Mouse (Mus musculus) heart, embryonic 12.5 days (tissue): ENCODE measurements around the gene Gm36028. TPM values are rescaled to one million over a fixed set of nuclear protein-coding genes. Genes with fewer than 3 reads are reported as not detected.

Experiments used
- ATAC-seq: fragments of 200-750 bp; cut with Nextera tagmentation; 2 replicates; pipeline ENCODE4 v1.8.0; 2017; ENCODE audit warnings: moderate TSS enrichment, moderate library complexity; ENCODE audit not compliant: insufficient number of reproducible peaks, low FRiP score
- H3K27ac ChIP-seq: fragments of 300-500 bp; sonication (generic); 2 replicates; pipeline ENCODE4 v1.5.1; 2016; ENCODE audit warnings: mild to moderate bottlenecking, moderate library complexity; ENCODE audit not compliant: poor library complexity, severe bottlenecking
- H3K27me3 ChIP-seq: fragments of 300-500 bp; sonication (generic); replicated peaks from 2 replicates; pipeline ENCODE4 v1.6.1; 2016; ENCODE audit warnings: mild to moderate bottlenecking, moderate library complexity
- H3K36me3 ChIP-seq: fragments of 300-500 bp; sonication (generic); 2 replicates; pipeline ENCODE4 v1.6.1; 2016; ENCODE audit warnings: mild to moderate bottlenecking, moderate library complexity
- H3K4me1 ChIP-seq: fragments of 300-500 bp; sonication (generic); replicated peaks from 2 replicates; pipeline ENCODE4 v1.6.1; 2016; ENCODE audit warnings: mild to moderate bottlenecking
- H3K4me2 ChIP-seq: fragments of 300-500 bp; sonication (generic); 2 replicates; pipeline ENCODE4 v1.6.1; 2016; ENCODE audit warnings: mild to moderate bottlenecking, moderate library complexity
- H3K4me3 ChIP-seq: fragments of 300-500 bp; sonication (generic); 2 replicates; pipeline ENCODE4 v1.5.1; 2016; ENCODE audit warnings: mild to moderate bottlenecking
- H3K9ac ChIP-seq: fragments of 300-500 bp; sonication (generic); 2 replicates; pipeline ENCODE4 v1.6.1; 2016; ENCODE audit warnings: mild to moderate bottlenecking, moderate library complexity
- H3K9me3 ChIP-seq: fragments of 300-500 bp; sonication (generic); replicated peaks from 2 replicates; pipeline ENCODE4 v1.6.1; 2016; ENCODE audit warnings: mild to moderate bottlenecking, moderate library complexity
- WGBS: fragments of 180-500 bp; shearing (Covaris S2); methylation state at CpG from one replicate; pipeline ENCODE4 v1.1.7; 2016; 5-methylcytosine and 5-hydroxymethylcytosine counted together
- polyA plus RNA-seq: library from polyadenylated mRNA; unstranded; fragments of >200 nt; fragmentation: Nextera tagmentation; extraction: Ambion mirVana; gene quantifications from 2 replicates; pipeline ENCODE4 v1.2.1, GENCODE M21; 2016

Gm36028 gene
- polyA plus RNA-seq, 1 experiment from 2014 or later = 0.89 TPM

DNA sequence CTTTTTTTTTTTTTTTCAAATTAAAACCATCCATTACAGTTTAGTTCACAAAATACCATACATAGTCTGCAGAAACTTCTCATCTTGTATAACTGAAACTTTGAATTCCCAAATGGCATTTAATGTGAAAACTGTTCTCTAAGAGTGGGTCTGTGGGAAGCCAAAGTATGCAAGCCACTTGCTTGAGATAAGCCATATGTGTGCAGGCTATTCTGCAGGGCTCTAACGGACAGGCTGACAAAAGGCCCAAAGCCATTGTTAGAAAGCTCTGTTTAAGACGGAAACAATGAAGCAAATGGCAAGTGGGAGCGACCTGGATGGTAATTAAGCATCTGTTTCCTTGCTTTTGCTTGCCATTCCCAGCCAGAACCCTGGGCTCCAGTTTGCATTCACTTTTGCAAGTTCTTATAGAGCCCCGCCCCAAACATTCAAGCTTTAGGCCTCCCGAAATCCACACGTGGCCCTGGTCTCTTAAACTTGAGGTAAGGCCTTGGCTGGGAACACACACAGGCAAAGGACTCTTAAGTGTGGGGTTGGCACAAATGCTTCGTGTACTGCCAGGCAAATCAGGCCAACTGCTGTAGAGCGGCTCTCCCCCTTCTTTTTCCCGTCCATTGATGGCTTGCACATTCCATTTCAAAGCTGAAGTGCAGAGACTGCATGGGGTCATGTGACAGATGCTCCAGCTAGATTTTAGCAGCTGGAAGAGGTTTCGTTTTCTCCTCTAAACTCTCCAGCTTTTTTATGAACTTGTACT lies 51.9 kb downstream of the Gm36028 start:
- Histone ChIP-seq H3K4me1 (peaks cover 64% of the 10 kb centered on the region), H3K9ac (no peak overlapping the region), H3K4me3 (no peak overlapping the region), H3K9me3 (peaks cover 6% of the 10 kb centered on the region; the same call in 1 of the 2 replicates), H3K27me3 (no peaks in the 10 kb centered on the region), H3K4me2 (0 out of 2 replicates have a peak overlapping the region, but pooled peaks have one; percentile 16), H3K36me3 (peaks cover 50% of the 10 kb centered on the region), H3K27ac (peak overlapping the region; percentile 91)
- no peak for ATAC-seq
- WGBS = 38% methylated on average over 10 of the region's 10 CpGs

DNA sequence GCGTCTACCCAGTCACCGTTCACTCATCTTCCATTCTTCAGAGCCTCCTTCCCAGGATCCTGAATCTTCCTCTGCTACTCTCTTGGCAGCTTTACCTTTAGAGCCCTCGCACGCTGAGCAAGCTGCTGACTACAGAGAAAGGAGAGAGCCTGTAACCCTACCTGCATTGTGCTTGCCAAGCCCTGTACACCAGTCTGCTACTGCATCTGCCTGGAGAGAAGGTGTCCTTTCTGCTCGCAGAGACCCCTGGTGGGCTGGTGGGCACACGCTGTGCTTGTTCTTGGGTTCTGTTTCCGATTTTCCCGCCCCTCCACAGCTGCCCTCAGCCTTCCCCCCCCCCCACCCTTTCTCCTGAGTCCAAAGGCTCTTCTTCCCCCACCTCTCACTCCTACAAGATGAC lies 53.7 kb downstream of the Gm36028 start:
- Histone ChIP-seq H3K4me2 (no peak overlapping the region), H3K9me3 (peaks cover 11% of the 10 kb centered on the region; the same call in 1 of the 2 replicates), H3K27ac (peak overlapping the region; percentile 1), H3K4me3 (no peak overlapping the region), H3K9ac (no peak overlapping the region), H3K36me3 (peaks cover 68% of the 10 kb centered on the region), H3K4me1 (peaks cover 51% of the 10 kb centered on the region), H3K27me3 (no peaks in the 10 kb centered on the region)
- WGBS = 79% methylated on average over 8 of the region's 8 CpGs
- no peak for ATAC-seq

DNA sequence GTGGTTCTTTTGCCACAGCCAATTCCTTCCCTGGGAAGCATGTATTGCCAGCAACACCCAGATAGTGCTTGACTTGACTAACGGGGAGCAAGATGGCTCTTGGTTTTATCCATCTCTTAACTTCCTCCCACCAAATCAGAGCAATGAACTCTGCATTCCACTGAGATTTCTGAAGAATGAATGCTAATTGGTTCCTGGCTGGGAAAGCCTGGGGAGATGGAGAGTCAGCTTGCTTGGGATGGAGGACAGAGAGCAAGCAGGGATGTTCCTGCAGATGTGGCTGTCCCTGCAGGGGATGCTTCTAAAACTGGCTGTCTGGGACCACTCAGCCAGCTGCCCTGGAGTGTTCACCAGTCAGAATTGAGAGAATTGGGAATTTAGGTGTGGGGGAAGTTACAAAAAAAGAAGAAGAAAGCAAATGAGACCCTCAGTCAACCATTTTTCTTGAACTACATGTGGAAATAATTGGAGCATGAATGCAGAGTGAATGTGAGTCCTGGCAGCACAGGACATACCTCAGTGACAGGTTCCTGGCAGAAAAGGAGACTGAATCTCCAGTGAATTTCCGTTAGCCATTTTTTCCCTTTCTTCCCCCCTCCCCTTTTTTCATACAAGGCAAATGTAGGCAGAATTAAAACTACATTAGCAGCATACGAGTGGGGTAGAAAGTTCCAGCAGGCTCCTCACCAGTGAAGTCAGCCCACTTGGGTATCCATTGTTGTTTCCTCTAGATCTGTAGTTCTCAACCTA lies 55.0 kb downstream of the Gm36028 start:
- peak overlapping the region; percentile 64 for H3K27ac ChIP-seq
- peaks cover 49% of the 10 kb centered on the region for H3K4me1 ChIP-seq
- ATAC-seq = no peak
- H3K27me3 ChIP-seq = no peaks in the 10 kb centered on the region
- H3K4me3 ChIP-seq = no peak overlapping the region
- no peak overlapping the region for H3K4me2 ChIP-seq
- peaks cover 11% of the 10 kb centered on the region; the same call in 1 of the 2 replicates for H3K9me3 ChIP-seq
- peaks cover 78% of the 10 kb centered on the region for H3K36me3 ChIP-seq
- WGBS = 47% methylated on average over 3 of the region's 3 CpGs
- no peak overlapping the region for H3K9ac ChIP-seq

DNA sequence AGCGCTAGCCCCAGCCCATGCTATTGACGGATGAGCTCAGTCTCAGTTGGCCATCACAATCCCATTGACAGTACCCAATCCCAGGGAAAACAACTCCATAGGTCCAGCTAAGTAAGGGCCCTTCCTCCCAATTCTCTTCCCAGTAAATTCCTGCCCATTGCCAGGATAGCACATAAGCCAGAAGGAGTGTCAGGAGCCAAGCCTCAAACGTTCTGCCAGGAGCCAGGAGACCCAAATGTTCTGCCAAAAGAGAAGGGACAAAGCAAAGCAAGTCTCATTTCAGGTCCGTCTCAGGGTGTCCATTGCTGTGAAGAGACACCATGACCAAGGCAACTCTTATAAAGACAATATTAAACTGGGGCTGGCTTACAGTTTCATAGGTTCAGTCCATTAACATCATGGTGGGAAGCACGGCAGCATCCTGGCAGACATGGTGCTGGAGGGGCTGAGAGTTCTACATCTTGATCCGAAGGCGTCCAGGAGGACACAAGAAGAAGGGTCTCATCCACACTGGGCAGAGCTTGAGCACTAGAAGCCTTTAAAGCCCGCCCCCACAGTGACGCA lies 57.5 kb downstream of the Gm36028 start:
- peaks cover 11% of the 10 kb centered on the region; the same call in 1 of the 2 replicates for H3K9me3 ChIP-seq
- H3K36me3 ChIP-seq = peaks cover 79% of the 10 kb centered on the region
- H3K27ac ChIP-seq = no peak overlapping the region
- no peak overlapping the region for H3K4me3 ChIP-seq
- ATAC-seq = no peak
- WGBS = 91% methylated on average over 9 of the region's 9 CpGs
- H3K27me3 ChIP-seq = no peaks in the 10 kb centered on the region
- H3K9ac ChIP-seq = no peak overlapping the region
- H3K4me1 ChIP-seq = peaks cover 40% of the 10 kb centered on the region
- H3K4me2 ChIP-seq = no peak overlapping the region

DNA sequence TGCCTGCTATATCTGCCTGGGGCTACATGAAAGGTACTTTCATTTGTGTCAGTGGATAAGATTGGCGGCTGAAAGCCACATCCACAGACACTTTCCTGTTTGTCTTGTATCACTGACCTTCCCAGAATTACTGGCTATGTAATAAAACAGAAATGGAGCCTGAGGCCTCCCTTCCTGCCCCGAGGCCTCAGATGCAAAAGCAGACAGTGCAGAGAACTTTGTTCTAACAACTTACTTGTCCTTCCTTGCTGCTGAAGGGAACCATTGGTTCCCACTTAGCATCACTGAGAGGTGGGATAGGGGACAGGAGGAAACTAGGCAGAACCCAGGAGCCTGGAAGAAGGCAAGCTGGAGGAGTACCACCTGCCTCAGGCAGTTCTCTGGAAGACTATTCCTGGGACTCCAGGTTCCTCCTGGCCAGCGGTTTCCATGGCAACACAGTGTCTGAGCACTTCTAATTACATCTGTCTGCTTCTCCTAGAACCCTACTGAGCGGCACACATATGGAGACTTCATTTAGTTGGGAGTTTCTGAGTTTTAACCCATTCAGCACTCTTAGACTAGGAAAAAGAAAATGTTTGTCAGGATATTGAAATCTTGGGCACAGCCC lies 58.2 kb downstream of the Gm36028 start:
- Histone ChIP-seq H3K9ac (no peak overlapping the region), H3K9me3 (peaks cover 11% of the 10 kb centered on the region; the same call in 1 of the 2 replicates), H3K36me3 (peaks cover 76% of the 10 kb centered on the region), H3K4me2 (no peak overlapping the region), H3K4me3 (no peak overlapping the region), H3K27me3 (no peaks in the 10 kb centered on the region), H3K4me1 (peaks cover 34% of the 10 kb centered on the region), H3K27ac (no peak overlapping the region)
- no peak for ATAC-seq
- WGBS = 69% methylated on average over 4 of the region's 4 CpGs

DNA sequence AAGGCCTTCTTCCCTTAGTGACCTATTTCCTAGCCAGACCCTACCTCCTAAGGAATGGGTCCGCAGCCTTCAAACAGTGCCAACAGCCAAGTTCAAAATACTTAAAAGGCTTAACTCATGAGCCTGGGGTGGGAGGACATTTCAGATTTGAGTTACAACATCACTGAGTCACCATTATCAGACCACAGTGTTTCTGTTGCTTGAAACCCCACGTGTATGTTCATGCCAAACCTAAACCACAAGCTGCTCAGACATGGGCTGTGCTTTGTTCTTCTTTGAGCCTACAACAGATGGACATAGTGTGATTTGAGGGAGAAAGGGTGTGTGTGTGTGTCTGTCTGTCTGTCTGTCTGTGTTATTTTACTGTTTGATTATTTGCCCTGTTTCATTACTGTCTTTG lies 59.8 kb downstream of the Gm36028 start:
- Histone ChIP-seq H3K4me1 (peaks cover 22% of the 10 kb centered on the region), H3K4me3 (no peak overlapping the region), H3K36me3 (peaks cover 67% of the 10 kb centered on the region), H3K9ac (no peak overlapping the region), H3K9me3 (peaks cover 11% of the 10 kb centered on the region; the same call in 1 of the 2 replicates), H3K27ac (no peak overlapping the region), H3K27me3 (no peaks in the 10 kb centered on the region), H3K4me2 (no peak overlapping the region)
- WGBS = 67% methylated on average over 2 of the region's 2 CpGs
- ATAC-seq = no peak

Other genes with a start within 250 kb of the Gm36028 start
- 94.1 and 110 TPM in 2 replicates for gene Ndufb4, start 206.7 kb downstream of the Gm36028 start, polyA plus RNA-seq
- gene Fstl1, start 84.3 kb downstream of the Gm36028 start, polyA plus RNA-seq = 558 and 559 TPM in 2 replicates
- gene Lrrc58, start 7.2 kb upstream of the Gm36028 start, polyA plus RNA-seq = 53.6 and 56.5 TPM in 2 replicates
- gene Gpr156, start 55.4 kb upstream of the Gm36028 start, polyA plus RNA-seq = 1.1 and 1.3 TPM in 2 replicates
- 46.8 and 47.3 TPM in 2 replicates for gene Gsk3b, start 227.9 kb upstream of the Gm36028 start, polyA plus RNA-seq